Mouse (Mus musculus): ENCODE results near the gene Rab3gap2.

The Rab3gap2 gene

DNA sequence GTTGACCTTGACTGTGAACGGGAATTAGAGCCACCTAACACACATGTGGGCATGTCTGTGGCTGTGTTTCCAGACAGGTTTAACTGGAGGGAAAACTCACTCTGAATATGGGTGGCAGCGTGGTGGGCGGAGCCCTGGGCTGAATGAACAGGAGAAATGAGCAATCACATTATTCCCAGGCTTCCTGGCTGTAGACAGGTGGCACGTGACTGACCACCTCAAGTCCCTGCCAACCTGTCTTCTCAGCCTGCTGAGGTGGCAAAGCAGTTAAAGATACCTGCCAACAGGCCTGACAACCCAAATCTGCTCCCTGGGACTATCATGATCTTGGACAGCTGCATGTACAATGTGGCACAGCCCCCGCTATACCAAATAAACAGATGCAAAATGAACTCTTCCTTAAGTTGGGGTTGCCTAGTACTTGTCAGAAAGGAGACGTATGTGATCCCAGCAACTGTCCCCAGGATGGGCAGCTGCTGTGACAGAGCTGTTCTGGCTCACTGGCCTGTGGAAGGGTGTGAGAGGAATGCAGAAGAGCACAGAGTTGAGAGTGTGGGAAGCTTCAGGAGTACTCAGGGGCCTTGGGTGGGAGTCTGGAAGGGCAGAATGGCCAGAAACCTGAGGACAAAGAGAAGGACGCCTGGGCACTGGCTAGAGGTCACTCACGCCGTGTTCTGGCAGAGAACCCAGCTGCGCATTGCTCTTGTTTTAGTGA lies 88.9 kb downstream of the Rab3gap2 start:
- POLR2A ChIA-PET: interaction anchor here in 3 of 4 experiments (0.6 to 3.6 kb wide), 11 partner anchors 8 to 406 kb away, joined by 3 to 15 read pairs (median 3); partner anchors contain the start of genes Bpnt1 (in 1 of the 3) and Iars2 (in 1 of the 3)
- CTCF ChIA-PET: interaction anchor here in 1 of 4 experiments (1.0 kb wide), 1 partner anchor 52 kb away, joined by 3 read pairs; no protein-coding TSS in a partner anchor

DNA sequence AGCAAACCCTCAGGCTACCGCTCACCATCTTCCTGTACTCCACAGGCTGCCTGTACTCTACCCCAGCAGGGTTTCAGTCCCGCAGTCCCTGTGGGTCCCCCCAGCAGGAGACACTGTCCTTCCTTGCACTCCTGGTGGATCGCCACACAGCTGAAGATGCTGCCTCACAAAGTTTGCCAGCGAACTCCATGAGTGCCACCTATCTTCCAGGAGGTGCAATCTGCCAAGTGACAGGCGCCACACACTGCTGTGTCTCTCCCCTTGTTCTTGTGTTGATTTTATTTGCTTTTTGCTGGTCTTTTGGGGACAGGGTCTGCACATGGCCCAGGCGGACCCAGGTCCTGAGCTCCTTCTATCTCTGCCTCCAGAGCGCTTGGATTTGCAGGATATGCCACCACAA lies 92.9 kb downstream of the Rab3gap2 start:
- ChIA-PET CTCF (no interaction called here), POLR2A (interaction anchor here in 1 of 4 experiments (1.3 kb wide), 1 partner anchor 10 kb away, joined by 3 read pairs; no protein-coding TSS in a partner anchor)

DNA sequence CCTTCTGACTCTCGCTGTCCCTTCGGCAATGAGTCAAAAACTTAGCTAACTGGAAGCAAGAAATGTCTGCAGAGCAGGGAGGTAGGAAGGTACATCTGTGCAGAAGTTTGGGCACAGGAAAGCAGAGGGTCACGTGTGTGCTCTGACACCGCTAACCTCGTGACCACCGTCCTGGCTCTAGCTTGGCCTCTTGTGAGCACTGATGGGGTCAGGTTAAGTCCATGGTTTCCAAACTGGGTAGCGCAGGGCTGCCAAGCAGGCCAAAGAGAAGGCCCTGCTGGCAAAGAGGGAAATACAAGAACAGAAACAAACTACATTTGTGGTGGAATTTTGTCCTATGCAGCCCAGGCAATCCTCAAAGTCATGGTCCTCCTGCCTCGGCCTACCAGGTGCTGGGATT lies 94.6 kb downstream of the Rab3gap2 start:
- POLR2A ChIA-PET: interaction anchor here in 2 of 4 experiments (0.6 to 4.2 kb wide), 9 partner anchors 8 to 169 kb away, joined by 3 to 17 read pairs (median 5); partner anchors contain the start of genes Iars2 (in 2 of the 2) and Bpnt1 (in 1 of the 2)

DNA sequence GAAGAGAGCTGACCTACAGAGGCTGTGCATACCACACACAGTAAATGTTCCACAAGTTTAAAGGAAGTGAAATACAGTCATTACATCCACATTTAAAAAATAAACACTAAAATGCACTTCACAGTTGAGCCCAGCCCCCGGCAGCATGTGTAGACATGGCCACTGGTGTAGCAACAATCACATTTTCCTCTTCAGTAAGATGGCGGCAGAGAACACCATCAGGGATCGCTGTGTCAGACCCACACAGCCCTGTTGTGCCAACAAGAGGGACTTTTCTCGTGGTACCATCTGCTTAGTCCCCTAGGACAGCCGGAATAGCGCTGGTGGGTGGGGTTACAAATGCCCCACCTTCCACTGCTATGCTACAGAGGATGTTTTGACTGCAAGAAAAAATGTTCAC lies 98.9 kb downstream of the Rab3gap2 start:
- CTCF ChIA-PET: no interaction called here
- POLR2A ChIA-PET: interaction anchor here in 3 of 4 experiments (1.2 to 1.7 kb wide), 4 partner anchors 11 to 26 kb away, joined by 3 read pairs; partner anchors contain the start of gene Iars2 (in 1 of the 3)

More for the DNA sequence above, 94.6 kb downstream of the Rab3gap2 start:
- CTCF ChIA-PET: interaction anchor here in 1 of 4 experiments (1.0 kb wide), 1 partner anchor 19 kb away, joined by 4 read pairs; no protein-coding TSS in a partner anchor

DNA sequence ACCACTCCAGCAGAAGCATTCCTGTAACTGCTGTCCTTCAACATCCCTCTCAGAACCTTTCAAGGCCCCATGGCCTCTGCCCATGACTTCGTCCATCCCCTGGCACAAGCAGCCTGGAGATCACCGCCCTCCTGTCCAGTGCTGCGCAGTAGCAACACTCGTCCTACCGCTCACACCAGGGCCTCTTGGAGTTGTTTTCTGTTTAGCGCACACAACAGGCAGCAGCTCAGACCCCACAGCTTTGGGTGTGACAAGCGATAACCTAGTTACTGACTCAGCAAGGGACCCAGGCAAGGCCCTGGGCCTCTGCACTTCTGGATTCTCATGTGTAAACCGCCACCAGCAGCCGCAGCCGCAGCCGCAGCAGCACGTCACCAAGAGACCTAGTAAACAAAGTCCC lies 102.9 kb downstream of the Rab3gap2 start:
- ChIA-PET POLR2A (interaction anchor here in 3 of 4 experiments (0.6 to 3.2 kb wide), 6 partner anchors 7 to 37 kb away, joined by 3 to 17 read pairs (median 6); partner anchors contain the start of gene Iars2 (in 1 of the 3)), CTCF (no interaction called here)

DNA sequence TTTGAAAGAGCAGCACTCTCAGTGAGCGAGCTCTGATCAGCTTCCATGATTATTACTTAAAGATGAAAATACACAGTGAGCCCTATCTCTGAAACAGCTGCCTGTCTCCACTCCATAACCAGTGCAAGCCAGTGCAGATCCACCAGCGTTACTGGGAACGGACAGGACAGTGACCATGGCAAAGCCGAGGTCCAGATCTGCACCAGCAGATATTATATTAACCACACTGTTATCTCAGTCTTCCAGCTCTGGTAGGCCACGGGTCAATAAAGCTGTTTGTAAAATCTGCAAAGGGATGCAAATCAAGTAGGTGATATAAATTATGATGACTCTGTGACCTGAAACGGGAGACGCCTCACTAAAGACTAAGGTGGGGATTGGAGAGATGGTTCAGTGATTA lies 103.7 kb downstream of the Rab3gap2 start:
- POLR2A ChIA-PET: interaction anchor here in 2 of 4 experiments (0.7 to 3.2 kb wide), 4 partner anchors 8 to 22 kb away, joined by 3 to 17 read pairs (median 5); partner anchors contain the start of gene Iars2 (in 2 of the 2)
- CTCF ChIA-PET: interaction anchor here in 1 of 4 experiments (0.5 to 0.6 kb wide), 2 partner anchors 77 to 94 kb away, joined by 3 read pairs; no protein-coding TSS in a partner anchor

DNA sequence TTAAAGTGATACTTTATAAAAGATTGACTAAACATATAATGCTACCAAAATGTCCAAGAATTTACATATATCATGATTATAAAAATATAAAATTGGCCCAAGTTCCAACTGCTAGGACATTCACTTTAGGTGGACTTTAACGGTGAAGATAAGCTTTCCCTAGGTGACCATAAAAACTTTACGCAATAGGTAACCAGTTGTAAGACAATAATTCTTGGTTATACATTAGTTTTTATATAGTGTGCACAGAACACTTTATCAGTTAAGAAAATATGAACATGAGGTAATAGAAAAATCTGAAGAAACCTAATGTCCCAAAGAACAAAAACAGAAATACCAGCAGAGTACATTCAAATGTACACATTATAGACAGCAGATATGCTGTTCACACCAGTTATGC lies 104.4 kb downstream of the Rab3gap2 start:
- ChIA-PET CTCF (interaction anchor here in 1 of 4 experiments (0.6 kb wide), 1 partner anchor 95 kb away, joined by 3 read pairs; no protein-coding TSS in a partner anchor), POLR2A (interaction anchor here in 2 of 4 experiments (0.7 to 3.2 kb wide), 3 partner anchors 9 to 21 kb away, joined by 3 to 17 read pairs (median 4); partner anchors contain the start of gene Iars2 (in 1 of the 2))

DNA sequence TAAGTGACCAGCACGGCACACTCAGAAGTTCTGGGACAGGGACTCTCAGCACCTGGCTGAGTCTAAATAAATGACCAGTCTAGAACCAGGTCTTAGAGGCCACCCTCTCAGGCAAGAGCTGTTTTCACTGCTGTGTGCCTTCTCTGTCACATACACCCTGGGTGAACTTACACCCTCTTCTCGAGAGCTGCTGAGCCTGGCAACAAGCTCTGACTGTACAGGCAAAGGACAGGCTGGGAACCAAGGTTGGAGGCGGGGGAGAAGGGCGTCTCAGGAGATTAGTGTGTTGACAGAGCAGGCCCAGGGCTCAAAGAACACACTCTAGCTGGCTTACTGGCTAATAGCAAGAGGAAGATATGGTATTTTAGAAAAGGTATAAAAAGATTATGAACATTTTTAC lies 105.0 kb downstream of the Rab3gap2 start:
- POLR2A ChIA-PET: interaction anchor here in 2 of 4 experiments (1.6 to 3.2 kb wide), 2 partner anchors 9 to 16 kb away, joined by 4 to 17 read pairs; no protein-coding TSS in a partner anchor
- CTCF ChIA-PET: no interaction called here

DNA sequence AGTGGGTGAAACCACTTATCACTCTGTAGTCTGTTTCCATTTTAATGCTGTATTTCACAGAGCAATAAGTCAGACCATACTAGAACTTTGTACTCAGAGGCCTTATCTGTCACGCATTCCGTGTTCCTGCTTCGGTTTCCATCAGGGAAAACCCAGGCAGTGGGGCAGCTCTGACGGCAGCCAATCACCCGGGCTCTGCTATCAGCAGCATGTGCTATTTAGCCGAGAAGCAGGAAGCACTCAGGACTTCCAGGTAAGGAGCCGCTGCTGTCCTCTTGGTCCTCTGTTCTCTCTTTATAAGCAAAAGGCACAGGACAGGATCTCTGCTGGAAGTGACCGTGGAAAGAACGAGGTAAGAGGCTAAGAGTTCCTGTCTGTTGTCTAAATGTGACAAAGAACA lies 108.0 kb downstream of the Rab3gap2 start:
- CTCF ChIA-PET: interaction anchor here in 2 of 4 experiments (0.6 to 0.7 kb wide), 2 partner anchors 125 to 412 kb away, joined by 3 read pairs; no protein-coding TSS in a partner anchor
- POLR2A ChIA-PET: interaction anchor here in 2 of 4 experiments (0.8 to 2.4 kb wide), 8 partner anchors 10 to 37 kb away, joined by 3 to 9 read pairs (median 4); partner anchors contain the start of gene Iars2 (in 2 of the 2)

DNA sequence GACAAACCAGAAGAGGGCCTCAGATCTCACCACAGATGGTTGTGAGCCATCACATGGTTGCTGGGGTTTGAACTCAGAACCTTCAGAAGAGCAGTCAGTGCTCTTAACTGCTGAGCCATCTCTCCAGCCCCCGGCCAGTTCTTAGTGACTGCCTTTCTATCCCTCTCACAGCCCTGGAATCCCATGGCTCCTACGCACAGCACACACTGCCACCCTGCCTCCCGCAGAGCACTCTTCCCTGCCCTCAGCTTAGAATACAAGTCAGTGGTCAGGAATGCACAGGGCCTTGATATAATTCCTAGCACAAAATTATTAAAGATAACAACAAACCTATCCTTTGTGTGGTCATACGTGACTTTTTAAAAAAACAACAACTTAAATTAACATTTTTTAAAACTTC lies 110.6 kb downstream of the Rab3gap2 start:
- POLR2A ChIA-PET: interaction anchor here in 2 of 4 experiments (0.6 to 2.6 kb wide), 4 partner anchors 14 to 485 kb away, joined by 3 to 9 read pairs (median 4); partner anchors contain the start of gene Iars2 (in 1 of the 2)
- CTCF ChIA-PET: no interaction called here

DNA sequence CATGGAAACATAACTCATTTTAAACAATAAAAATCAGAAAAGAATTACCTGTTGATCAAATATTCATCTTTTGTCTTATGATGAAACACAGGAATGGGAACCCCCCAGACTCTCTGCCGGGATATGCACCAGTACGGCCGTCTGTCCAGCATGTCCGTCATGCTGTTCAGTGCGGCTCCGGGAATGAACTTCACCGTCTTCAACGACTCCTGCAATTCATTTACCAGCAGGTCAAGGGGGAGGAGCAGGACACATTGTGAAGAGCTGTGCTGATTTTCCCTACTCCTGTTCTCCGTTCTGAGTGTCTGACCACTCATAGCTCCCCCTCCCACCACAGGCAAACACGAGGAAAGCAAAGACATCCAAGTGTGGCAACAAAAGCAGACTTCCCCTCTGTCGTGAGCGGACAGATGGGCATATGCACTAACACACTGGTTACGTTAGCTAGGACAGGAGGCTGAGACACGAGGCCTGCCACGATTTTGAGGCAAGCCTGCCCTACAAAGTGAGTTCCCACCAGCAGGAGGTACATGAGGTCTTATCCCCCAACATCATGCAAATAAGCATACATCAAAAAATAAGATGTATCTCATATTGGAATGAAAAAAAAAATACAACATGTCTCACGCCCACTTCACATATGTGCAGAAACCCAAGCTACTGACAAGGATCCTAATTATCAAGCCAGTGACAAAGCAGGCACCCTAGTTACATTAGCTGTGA lies 112.1 kb downstream of the Rab3gap2 start:
- CTCF ChIA-PET: no interaction called here
- POLR2A ChIA-PET: interaction anchor here in 2 of 4 experiments (0.7 to 4.8 kb wide), 4 partner anchors 13 to 17 kb away, joined by 3 to 18 read pairs (median 10); partner anchors contain the start of gene Iars2 (in 2 of the 2)

DNA sequence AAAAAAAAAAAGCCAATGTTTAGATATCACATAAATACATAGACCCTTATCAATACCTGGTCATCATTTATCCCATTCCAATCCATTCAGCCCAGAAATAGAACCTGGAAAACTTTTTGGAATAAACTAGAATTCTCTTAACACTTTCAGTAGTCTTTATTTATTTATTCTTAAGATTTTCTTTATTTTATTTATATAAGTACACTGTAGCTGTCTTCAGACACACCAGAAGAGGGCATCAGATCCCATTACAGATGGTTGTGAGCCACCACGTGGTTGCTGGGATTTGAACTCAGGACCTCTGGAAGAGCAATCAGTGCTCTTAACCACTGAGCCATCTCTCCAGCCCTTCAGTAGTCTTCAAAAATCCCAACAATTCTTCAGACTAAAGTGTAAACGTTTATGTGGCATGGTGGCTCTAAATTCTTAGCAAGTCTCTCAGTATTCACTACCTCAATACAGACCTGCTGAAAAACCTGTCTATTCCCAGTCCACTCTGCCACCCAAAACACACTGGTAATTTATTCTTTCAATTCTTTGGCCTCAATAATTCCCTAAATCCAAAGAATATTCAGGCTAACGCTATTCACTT lies 123.9 kb downstream of the Rab3gap2 start:
- CTCF ChIA-PET: interaction anchor here in 1 of 4 experiments (1.2 to 1.5 kb wide), 2 partner anchors 15 to 503 kb away, joined by 3 to 5 read pairs; no protein-coding TSS in a partner anchor

DNA sequence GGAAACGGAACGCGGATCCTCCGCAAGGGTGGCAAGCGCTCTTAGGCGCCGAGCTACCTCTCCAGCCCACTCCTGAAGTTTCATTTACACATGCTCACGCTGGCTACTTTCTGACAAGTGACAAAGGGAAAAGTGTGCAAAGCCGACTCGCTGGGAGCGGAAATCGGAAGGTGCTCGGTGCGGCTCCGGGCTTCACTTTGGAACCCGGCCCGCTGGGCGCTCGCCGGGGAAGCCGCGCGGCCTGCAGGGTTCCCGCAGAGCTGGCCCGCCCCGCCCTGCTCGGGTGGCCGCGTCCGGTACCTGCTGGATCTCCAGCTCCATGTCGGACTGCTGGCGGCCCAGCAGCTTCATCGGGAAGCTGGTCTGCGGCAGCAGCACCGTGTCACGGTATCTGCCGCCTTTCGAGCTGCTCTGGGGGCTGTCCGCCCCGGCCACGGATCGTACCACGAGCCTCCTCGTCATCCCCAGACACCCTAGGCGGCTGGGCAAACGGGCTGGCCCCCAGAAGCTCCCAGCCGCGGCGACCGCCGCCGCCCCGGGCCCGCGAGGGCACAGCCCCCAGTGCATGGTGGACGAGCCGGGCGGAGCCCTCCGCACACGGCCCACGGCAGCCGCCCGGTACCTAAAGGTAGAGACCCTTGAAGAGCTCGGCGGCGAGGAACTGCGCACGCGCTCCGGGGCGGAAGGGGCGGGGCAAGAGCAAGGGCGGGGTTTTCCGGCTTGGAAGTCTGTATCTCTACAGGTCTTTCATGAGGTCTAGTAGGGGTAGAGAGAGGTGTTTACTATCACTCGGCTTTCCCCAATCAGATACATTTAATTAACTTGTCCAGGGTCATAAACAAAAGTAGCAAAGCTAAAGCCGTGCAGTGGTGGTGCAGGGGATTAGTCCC lies 125.0 kb downstream of the Rab3gap2 start, which contains the start of gene Iars2:
Gene Iars2, minus strand, starts transcription at position 676 of the 890 bp plus-strand sequence.
- POLR2A ChIA-PET: interaction anchor here in 3 of 4 experiments (0.6 to 4.6 kb wide), 81 partner anchors 9 to 1400 kb away, joined by 3 to 29 read pairs (median 4); partner anchors contain the start of genes Eprs (in 3 of the 3), Rab3gap2 (in 2 of the 3) and Slc30a10 (in 1 of the 3)
- CTCF ChIA-PET: interaction anchor here in 2 of 4 experiments (0.8 to 1.5 kb wide), 9 partner anchors 12 to 505 kb away, joined by 3 to 10 read pairs (median 3); partner anchors contain the start of gene Rab3gap2 (in 2 of the 2)

More for the DNA sequence above, 123.9 kb downstream of the Rab3gap2 start:
- POLR2A ChIA-PET: interaction anchor here in 3 of 4 experiments (0.6 to 4.6 kb wide), 19 partner anchors 9 to 503 kb away, joined by 3 to 29 read pairs (median 6); partner anchors contain the start of gene Slc30a10 (in 1 of the 3)

DNA sequence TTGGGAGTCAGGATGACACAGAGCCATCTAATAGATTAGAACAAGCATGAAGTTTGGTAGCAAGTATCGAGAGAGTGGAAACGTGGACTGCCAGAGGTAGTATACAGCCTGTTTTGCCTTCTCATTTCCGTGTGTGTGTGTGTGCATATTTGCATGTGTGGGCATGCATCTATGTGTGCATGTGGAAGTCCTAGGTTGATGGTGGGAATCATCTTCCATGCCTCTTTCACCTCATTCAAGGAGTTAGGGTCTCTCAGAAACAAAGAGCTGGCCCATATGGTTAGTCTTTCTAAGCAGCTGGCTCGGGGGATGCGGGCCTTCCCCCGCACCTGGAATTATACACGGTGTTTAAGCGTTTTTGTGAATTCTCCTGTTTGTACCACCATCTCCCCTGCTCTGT lies 125.9 kb downstream of the Rab3gap2 start:
- ChIA-PET CTCF (interaction anchor here in 2 of 4 experiments (0.8 to 1.4 kb wide), 7 partner anchors 11 to 506 kb away, joined by 3 to 10 read pairs (median 3); partner anchors contain the start of gene Rab3gap2 (in 2 of the 2)), POLR2A (interaction anchor here in 3 of 4 experiments (0.6 to 4.6 kb wide), 73 partner anchors 9 to 1399 kb away, joined by 3 to 29 read pairs (median 5); partner anchors contain the start of genes Eprs (in 3 of the 3), Rab3gap2 (in 2 of the 3) and Slc30a10 (in 1 of the 3))

DNA sequence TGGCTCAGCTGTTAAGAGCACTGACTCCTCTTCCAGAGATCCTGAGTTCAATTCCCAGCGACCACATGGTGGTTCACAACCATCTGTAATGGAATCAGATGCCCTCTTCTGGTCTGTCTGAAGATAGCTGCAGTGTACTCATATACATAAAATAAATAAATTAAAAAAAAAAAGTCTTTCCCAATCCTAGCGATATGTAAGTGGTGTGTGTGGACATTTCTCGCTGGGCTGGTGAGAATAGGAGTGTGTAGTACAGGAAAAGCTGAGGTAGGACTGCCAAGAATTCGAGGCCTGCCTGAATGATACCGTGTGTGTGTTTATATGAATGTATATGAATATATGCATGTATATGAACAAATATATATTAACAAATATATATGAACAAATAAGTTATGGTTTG lies 127.4 kb downstream of the Rab3gap2 start:
- ChIA-PET POLR2A (interaction anchor here in 3 of 4 experiments (0.9 to 4.6 kb wide), 17 partner anchors 8 to 505 kb away, joined by 3 to 29 read pairs (median 4); partner anchors contain the start of gene Eprs (in 1 of the 3)), CTCF (interaction anchor here in 1 of 4 experiments (1.2 to 1.5 kb wide), 3 partner anchors 186 to 506 kb away, joined by 3 to 5 read pairs (median 3); no protein-coding TSS in a partner anchor)

DNA sequence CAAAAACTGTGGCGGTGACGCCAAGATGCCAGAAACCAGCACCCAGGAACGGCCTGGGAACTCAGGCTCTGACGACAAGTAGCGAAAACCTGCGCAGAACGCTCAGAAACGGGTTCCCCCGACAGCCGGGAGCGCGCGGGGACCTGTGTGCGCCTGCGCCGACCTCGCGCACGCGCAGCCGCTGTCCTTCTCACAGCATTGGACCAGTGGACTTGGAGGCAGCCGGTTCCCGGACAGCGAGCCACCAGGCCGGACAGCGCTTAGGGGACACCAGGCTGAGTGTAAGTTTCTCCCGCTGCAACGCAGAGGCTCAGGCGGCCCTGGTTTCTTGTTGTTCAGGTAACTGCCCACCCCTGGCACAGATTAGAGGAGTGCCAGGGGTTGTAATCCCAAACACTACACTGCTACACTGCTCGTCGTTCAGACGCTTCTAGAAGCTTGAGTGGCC lies 128.1 kb downstream of the Rab3gap2 start, which contains the start of gene Bpnt1:
Gene Bpnt1, plus strand, starts transcription at position 167 of the 448 bp plus-strand sequence.
- CTCF ChIA-PET: interaction anchor here in 2 of 4 experiments (0.6 to 1.5 kb wide), 5 partner anchors 14 to 507 kb away, joined by 3 to 5 read pairs (median 3); no protein-coding TSS in a partner anchor
- POLR2A ChIA-PET: interaction anchor here in 3 of 4 experiments (0.6 to 4.6 kb wide), 22 partner anchors 7 to 505 kb away, joined by 3 to 29 read pairs (median 4); partner anchors contain the start of gene Eprs (in 1 of the 3)

Data from embryonic stem cell, embryonic (primary cell).